Mouse (Mus musculus) monocyte, adult 2 months (primary cell): Measurements from ENCODE around the gene Paxbp1.
"Not testable (repeated sequence)": the region's sequence is repeated elsewhere in the genome, so short reads cannot be mapped to it uniquely, and the experiment has no call there.

Source experiments
- DNase-seq, 2 experiments: peaks; one replicate each; pipeline ENCODE4 v3.0.0; 2022; ENCODE audit warnings: low spot score in 2 of 2, low read depth in 1 of 2

Paxbp1 gene

GRCm38 (mm10) chr16:91044270-91045182, at the start of gene Paxbp1:
Gene Paxbp1, minus strand, starts transcription at chr16:91044543.
- DNase-seq: peak; percentile 92 to 97

DNA sequence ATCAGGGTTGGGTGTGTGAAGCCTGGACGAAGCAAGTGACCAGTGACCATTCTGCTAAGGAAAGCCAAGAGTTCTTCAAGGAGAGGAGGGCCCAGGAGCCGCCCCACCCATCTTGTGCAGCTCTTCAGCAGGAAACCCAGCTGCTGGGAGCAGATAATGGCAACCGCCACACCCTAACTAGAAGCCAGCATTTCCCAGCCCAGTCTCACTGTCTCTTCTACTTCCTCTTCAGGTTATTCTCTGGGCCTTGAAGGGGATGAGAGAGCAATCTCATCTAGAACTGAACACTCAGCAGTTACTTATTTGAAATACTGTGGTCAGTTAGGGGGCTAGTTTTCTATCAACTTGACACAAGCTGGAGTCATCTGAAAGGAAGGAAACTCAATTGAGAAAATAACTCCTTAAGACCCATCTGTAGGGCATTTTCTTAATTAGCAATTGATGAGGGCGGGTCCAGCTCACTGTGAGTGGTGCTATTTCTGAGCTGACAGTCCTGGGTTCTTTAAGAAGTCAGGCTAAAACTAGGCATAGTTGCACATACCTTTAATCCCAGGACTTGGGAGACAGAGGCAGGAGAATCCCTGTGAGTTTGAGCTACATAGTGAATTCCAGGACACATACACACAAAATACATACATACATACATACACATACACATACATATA, 42.4 kb upstream of the Paxbp1 start:
- no peak for DNase-seq

- DNase-seq: no peak
Measured at GRCm38 (mm10) chr16:91085239-91085825, 41.0 kb upstream of the Paxbp1 start.

DNA sequence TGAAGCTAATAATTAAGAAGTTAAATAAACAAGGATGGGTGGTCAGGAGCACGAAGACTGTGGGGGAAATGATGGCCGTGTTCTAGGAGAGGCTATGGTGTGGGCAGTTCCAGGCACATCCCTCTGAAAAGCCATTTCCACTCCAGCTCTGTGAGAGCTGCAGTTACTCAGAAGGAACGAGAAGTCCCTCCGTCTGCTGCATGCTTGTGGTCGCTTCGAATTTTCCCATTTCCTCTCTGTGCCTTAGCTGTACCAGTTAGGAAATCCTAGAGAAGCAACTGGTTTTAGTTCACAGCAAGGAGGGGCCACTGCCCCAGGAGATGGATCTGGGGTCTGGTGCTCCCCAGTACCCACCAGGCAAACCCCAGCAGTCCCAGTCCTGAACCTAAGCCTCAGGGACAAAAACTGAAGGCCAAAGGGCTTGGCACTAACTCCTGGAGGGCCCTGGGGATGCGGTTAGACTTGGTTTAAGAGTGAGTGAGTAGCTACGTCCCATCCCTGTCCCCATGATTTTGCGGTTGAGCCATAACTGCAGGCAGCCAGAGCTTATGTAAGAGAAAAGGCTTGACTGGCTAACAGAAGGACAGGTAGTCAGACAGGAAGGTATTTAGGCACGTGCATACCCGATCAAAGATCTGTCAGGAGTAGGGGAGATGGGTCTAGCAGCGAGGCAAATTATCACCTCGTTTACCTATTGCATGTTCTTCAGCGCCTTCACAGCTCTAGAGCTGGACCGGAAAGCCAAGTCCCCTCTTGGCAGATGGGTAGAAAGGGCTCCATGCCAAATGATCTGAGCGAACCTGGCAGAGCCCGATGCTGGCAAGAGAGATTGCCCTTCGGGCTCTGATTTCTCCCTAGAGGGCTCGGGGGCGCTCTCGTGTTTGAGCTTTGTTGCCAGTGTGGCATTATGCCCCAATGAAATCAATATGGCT, 40.2 kb upstream of the Paxbp1 start:
- DNase-seq: no peak

DNA sequence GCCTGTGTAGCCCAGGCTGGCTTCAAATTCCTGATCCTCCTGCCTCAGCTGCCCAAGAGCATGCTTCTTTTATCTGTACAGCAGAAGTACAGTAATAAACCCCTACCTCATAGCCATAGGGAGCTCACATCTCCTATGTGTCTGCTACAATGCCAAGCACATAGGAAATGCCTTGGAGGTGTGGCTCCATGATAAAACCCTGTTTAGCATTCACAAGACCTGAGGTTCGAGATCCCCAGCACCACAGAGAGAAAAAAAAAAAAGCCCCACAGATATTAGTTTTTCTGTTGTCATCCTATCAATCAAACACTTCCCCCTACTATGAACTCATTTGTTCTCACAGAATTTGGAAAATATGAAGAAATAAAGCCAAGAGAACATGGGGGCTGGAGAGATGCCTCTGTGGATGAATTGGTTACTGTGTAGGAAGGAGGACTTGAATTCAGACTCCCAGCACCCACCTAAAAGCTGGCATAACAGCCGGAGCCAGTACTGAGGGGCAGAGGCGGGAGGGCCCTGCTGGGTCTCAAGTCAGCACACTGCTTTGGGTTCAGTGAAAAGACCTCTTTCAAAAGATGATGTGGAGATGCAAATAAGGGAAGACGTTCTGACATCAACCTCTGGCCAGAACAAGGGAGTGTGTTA, 38.8 kb upstream of the Paxbp1 start:
- DNase-seq: no peak

GRCm38 (mm10) chr16:91081508-91081907, 37.2 kb upstream of the Paxbp1 start:
- DNase-seq: peak; percentile 42 to 56

DNA sequence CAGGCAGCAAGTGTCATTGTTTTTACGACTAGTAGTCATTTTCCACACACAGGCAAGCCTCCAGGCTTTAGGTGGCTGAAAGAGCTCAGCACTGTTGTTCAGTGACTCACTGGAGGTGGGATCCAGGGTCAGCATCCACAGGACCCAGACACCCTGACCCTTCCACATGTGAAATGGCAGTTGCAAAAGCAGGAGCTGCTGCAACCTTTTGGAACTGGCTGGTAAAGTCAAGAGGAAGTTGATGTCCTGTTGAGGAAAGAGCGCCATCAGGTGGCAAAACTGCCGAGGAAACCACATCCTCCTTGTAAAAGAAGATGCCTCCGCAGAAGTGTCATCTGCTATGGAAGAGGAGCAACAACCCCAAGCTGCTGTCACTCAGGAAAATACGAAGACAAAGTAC, 31.8 kb upstream of the Paxbp1 start:
- DNase-seq: peak; percentile 41 to 59

GRCm38 (mm10) chr16:91075423-91075822, 31.1 kb upstream of the Paxbp1 start:
- not testable (repeated sequence) for DNase-seq

GRCm38 (mm10) chr16:91073163-91073892, 29.0 kb upstream of the Paxbp1 start:
- DNase-seq: peak; percentile 54 to 76

DNA sequence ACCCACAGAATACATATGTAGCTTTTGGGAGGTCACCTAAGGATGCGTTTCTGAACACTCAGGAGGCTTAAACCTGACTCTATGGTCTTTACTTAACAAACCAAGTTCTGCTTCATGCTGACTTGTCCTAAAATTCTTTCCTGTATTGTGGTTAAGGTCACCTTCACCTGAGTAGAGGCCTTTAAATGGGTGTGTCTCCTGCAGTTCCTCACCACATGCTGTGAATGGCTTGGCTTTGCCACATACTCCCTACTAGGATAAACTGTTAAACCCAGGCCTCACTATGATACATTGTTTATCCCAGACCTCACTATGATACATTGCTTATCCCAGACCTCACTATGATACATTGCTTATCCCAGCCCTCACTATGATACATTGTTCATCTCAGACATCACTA, 27.9 kb upstream of the Paxbp1 start:
- DNase-seq: no peak

GRCm38 (mm10) chr16:91068969-91069368, 24.6 kb upstream of the Paxbp1 start:
- no peak for DNase-seq

DNA sequence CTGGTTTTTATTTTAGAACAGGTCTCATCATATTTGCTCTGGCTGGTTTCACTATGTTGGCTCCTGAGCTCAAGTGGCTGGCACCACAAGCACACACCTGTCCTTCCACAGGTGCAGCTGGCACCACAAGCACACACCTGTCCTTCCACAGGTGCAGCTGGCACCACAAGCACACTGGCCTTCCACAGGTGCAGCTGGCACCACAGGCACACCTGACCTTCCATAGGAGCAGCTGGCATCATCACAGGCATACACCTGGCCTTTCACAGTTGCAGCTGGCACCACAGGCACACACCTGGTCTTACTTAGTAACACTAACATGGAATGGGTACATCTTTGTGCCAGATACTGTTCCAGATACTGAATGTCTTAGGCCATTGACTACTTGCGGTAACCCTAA, 22.8 kb upstream of the Paxbp1 start:
- no peak for DNase-seq

DNA sequence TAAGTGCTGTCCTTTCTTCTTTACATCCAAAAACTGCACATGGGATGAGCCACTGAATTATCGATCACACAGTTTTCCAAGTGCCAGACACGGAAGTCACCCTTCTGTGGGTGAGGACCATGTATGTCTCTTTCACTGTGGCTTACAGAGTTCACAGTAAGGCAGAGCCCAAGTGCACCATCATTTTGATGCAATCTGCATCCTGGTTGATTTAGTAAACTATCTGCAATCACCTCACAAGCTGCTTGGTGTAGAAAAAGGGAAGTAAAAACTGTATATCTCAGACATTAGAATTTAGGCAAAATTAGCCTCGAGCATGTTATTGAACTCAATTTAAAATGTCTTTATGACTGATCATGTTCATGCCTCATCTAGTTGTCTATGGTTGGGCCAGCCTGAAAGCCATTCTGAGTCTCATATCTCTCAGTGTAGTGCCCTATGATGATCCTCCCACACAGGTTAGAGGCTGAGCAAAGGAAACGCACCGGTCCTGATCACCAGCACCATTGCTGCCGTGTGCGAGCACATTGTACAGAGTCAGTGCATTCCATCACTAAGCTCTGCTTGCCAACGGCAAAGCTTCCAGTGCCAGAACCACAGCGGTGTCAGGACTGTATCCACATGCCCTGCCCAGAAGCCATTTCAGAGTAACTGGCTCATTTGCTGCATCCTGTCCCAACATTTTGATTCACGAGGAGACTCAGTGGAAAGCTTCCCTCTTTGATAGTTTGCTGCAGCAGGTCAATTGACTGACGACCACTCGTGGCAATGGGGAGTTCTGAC, 20.4 kb upstream of the Paxbp1 start:
- no peak for DNase-seq

DNA sequence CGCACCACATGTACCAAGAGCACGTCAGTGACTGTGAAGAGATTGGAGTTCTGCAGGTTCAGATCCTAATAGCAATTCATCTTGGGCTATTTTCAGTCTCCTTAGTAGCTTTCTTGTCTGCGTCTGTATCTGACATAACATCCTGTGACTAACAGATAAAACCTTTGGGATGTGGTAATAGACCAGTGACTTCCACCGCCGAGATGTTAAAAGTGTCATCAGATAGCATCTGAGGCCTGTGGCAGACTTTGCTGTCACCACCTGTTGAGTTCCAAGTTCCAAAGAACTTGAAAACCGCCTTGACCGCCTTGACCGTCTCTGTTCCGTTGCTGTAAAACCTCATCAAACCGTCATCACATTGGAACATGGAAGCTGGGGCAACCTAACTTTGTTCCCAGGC, 19.4 kb upstream of the Paxbp1 start:
- DNase-seq: no peak

DNA sequence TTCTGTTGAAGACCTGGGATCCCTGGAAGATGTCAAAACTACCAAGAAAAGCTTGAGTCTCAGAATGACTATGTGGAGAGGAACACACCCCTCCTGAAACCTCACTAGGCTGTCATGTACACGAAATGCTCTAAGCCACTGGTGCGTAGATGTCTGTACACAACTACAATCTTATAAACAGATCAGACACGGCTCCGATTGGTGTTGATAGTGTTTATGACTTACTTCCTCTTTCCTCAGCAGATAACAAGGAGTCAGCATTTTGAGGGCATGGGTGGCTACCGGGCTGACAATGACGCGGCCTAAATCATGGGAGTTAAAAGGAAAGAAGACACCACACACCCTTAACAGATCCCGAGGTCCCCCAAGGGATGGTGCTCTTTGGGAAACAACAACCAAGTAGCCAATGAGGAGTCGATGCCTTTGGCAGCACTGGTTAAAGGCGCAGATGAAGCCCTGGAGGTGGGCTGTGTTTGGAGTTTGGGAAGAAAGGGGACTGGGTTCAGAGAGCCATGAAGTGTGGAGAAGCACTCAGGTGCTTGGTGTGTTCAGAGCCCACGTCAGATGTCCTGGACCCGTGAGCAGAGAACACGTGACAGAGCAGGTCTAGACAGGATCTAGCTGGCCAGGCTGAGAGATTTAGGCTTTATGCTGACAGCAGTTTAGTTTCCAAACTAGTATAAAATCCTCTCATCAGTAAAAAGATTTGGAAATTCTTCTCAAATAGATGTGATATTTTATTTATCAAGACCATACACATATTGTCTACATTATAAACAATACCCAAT, 17.4 kb upstream of the Paxbp1 start:
- no peak for DNase-seq

DNA sequence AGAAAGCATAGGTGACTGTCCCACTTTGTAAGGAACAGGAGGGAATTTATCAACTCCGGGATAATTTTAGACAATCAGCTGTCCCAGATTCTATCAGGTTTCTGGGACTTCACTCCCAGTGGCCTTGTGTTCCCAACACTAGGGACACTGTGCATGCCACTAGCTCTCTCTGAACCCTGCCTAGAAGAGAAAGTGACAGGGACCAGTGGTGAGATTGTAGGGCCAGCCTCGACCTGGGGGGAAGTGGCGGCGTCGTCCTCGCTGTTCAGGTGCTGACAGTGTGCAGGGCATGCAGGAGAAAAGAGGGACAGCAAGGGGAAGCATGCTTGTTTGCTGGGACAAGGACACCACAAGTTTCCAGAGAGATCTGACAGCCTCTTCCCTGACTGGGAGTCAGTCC, 13.4 kb upstream of the Paxbp1 start:
- no peak for DNase-seq

DNA sequence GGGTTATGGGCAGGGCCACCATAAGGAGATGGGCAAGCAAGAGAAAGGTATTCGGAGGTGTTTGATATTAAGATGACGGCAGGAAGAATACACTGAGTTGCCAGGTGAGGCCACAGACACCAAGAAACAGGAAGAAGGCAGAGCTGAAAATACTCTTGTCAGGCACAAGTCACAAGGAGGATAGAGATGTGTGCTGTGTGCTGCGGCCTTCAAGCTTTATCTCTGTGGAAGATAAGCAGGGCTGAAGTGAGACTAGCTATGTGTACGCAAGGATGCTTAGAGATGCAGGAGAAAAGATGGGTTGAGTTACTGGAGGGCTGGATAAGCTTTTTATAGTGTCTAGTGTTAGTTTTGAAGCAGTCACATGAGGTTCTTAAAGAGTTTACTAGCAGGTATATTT, 12.9 kb upstream of the Paxbp1 start:
- DNase-seq: no peak
